Mouse (Mus musculus) liver, embryonic 14.5 days (tissue): ENCODE measurements around the gene Ubl7. TPM values are rescaled to one million over a fixed set of nuclear protein-coding genes. Genes with fewer than 3 reads are reported as not detected.
"Not testable (repeated sequence)": the region's sequence is repeated elsewhere in the genome, so short reads cannot be mapped to it uniquely, and the experiment has no call there.

Experiments
- ATAC-seq: fragments of 200-750 bp; cut with Nextera tagmentation; 2 replicates; pipeline ENCODE4 v1.8.0; 2017; ENCODE audit warnings: moderate number of reproducible peaks, mild to moderate bottlenecking, moderate library complexity; ENCODE audit not compliant: insufficient read depth
- DNase-seq, 3 experiments: peaks; one replicate each; pipeline ENCODE4 v3.0.0-alpha.2; 2012 to 2013; ENCODE audit warnings: low read depth in 3 of 3, low spot score in 3 of 3
- H3K27ac ChIP-seq: fragments of 300-500 bp; sonication (generic); 2 replicates; pipeline ENCODE4 v1.5.1; 2014; ENCODE audit warnings: moderate library complexity, mild to moderate bottlenecking, control low read depth, inconsistent platforms
- H3K27me3 ChIP-seq: fragments of 300-500 bp; sonication (generic); 2 replicates; pipeline ENCODE4 v1.6.1; 2014; ENCODE audit warnings: mild to moderate bottlenecking, low read length, moderate library complexity; ENCODE audit not compliant: control insufficient read depth, insufficient read depth
- H3K36me3 ChIP-seq: fragments of 300-500 bp; sonication (generic); replicated peaks from 2 replicates; pipeline ENCODE4 v1.6.1; 2014; ENCODE audit warnings: low read depth; ENCODE audit not compliant: control insufficient read depth, insufficient read depth
- H3K4me1 ChIP-seq, 2 experiments: fragments of 200-500 bp in 1 of 2; fragments of 300-500 bp in 1 of 2; sonication (generic) in 1 of 2; replicated peaks; 2 replicates each; pipeline ENCODE4 v1.6.1; 2012 to 2014; ENCODE audit warnings: antibody characterized with exemption in 1 of 2, inconsistent platforms in 1 of 2, low read length in 1 of 2; ENCODE audit not compliant: control insufficient read depth in 2 of 2, insufficient read depth in 2 of 2
- H3K4me2 ChIP-seq: fragments of 300-500 bp; sonication (generic); 2 replicates; pipeline ENCODE4 v1.6.1; 2014; ENCODE audit warnings: low read depth, mild to moderate bottlenecking, control low read depth, moderate library complexity
- H3K4me3 ChIP-seq, 2 experiments: fragments of 200-500 bp in 1 of 2; fragments of 300-500 bp in 1 of 2; sonication (generic) in 1 of 2; 2 replicates each; pipeline ENCODE4 v1.5.1; 2012 to 2014; ENCODE audit warnings: low read depth in 2 of 2, low read length in 2 of 2, mild to moderate bottlenecking in 2 of 2, control low read depth in 1 of 2, inconsistent platforms in 1 of 2, moderate library complexity in 1 of 2; ENCODE audit not compliant: insufficient read depth in 1 of 2
- H3K9ac ChIP-seq: fragments of 300-500 bp; sonication (generic); replicated peaks from 2 replicates; pipeline ENCODE4 v1.6.1; 2014; ENCODE audit warnings: mild to moderate bottlenecking, control low read depth, moderate library complexity
- H3K9me3 ChIP-seq: fragments of 300-500 bp; sonication (generic); 2 replicates; pipeline ENCODE4 v1.6.1; 2016; ENCODE audit warnings: low read length, mixed read lengths; ENCODE audit not compliant: control insufficient read depth
- CTCF ChIP-seq: IDR thresholded peaks from 2 replicates; pipeline ENCODE4 v1.5.1; 2016; ENCODE audit warnings: antibody characterized with exemption, low read depth, control low read depth
- EP300 ChIP-seq: IDR thresholded peaks from 2 replicates; pipeline ENCODE4 v1.6.1; 2016; ENCODE audit warnings: antibody characterized with exemption, low read depth
- WGBS: fragments of 180-500 bp; shearing (Covaris S2); extraction: QIAGEN DNeasy Blood & Tissue Kit; methylation state at CpG from one replicate; pipeline ENCODE4 v1.1.7; 2014; ENCODE audit not compliant: insufficient replicate concordance; 5-methylcytosine and 5-hydroxymethylcytosine counted together
- polyA plus RNA-seq, 2 experiments: library from polyadenylated mRNA; depleted of rRNA in 1 of 2; stranded (reverse) in 1 of 2; unstranded in 1 of 2; fragments of >200 nt; fragmentation: Nextera tagmentation in 1 of 2; extraction: Ambion mirVana in 1 of 2; gene quantifications; 2 replicates each; pipeline versions ENCODE4 v1.2.1 to v1.2.3; 2012 to 2014

Gene Ubl7
- polyA plus RNA-seq, 2 experiments = 25.4 to 44.8 TPM

DNA sequence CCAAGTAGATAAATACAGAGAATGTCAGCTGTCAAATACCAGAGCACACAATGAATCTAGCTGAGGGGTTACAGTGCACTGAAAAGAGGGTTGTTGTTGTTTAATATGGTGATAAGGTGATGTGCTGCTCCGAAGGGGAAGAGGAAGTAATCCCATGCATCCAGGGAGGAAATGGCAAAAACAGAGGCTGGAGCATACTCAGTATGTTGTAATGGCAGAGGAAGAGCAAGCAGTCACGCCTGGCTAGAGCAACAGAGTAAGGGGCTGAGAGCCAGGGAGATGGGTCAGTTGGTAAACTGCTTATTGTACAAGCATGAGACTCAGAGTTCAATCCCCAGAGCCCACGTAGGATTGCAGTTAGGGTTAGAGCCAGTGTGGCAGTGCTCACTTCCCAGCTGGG, 31.6 kb upstream of the Ubl7 start:
- H3K4me2 ChIP-seq = no peak overlapping the region
- WGBS = 19% methylated on average over 3 of the region's 3 CpGs
- no peaks in the 10 kb centered on the region for H3K9me3 ChIP-seq
- no peak overlapping the region for H3K27ac ChIP-seq
- DNase-seq (no peak), ATAC-seq (no peak)
- TF ChIP-seq CTCF (no peak), EP300 (no peak)
- H3K4me1 ChIP-seq = no peaks in the 10 kb centered on the region
- H3K9ac ChIP-seq = no peak overlapping the region
- H3K27me3 ChIP-seq = no peaks in the 10 kb centered on the region
- no peaks in the 10 kb centered on the region for H3K36me3 ChIP-seq
- H3K4me3 ChIP-seq = no peak overlapping the region

DNA sequence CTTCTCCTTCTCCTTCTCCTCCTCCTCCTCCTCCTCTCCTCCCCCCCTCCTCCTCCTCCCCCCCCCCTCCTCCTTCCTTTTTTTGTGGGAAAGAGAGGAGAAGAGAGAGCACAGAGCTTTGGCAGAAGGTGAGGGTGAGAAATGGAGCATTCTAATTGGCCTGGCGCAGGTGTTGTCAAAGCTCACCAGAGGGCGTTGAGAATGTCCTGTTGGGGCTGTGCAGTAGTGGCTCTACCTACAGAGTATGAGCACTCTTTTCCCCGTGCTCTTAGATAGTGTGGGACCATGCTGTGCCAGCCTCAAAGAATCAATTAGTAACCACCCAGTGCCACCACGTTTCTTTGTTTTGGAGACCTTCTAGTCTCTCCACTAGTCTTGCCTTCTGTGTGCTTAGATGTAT, 30.5 kb upstream of the Ubl7 start:
- Histone ChIP-seq H3K27me3 (no peaks in the 10 kb centered on the region), H3K36me3 (no peaks in the 10 kb centered on the region), H3K4me3 (no peak overlapping the region), H3K9me3 (no peaks in the 10 kb centered on the region), H3K4me1 (no peaks in the 10 kb centered on the region), H3K27ac (no peak overlapping the region), H3K4me2 (no peak overlapping the region), H3K9ac (no peak overlapping the region)
- DNase-seq (no peak), ATAC-seq (no peak)
- no peak for TF ChIP-seq EP300
- TF ChIP-seq CTCF = no peak
- 26% methylated on average over 4 of the region's 4 CpGs for WGBS

DNA sequence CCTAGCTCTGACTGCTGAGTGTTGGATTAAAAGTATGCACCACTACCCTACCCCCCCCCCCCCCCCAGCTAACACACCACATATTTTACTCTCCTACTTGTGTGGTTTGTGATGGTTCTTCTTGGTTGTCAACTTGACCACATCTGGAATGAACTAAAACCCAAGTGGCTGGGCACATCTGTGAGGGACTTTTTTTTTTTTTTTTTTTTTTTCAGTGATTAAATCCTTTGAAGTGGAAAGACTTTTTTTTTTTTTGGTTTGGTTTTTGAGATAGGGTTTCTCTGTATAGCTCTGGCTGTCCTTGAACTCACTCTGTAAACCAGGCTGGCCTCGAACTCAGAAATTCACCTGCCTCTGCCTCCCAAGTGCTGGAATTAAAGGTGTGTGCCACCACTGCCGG, 29.0 kb upstream of the Ubl7 start:
- H3K4me2 ChIP-seq, H3K9me3 ChIP-seq, H3K27ac ChIP-seq, H3K36me3 ChIP-seq, DNase-seq, H3K27me3 ChIP-seq, H3K4me1 ChIP-seq, H3K4me3 ChIP-seq, H3K9ac ChIP-seq, ATAC-seq: not testable (repeated sequence)
- WGBS = 43% methylated on average over 2 of the region's 2 CpGs

DNA sequence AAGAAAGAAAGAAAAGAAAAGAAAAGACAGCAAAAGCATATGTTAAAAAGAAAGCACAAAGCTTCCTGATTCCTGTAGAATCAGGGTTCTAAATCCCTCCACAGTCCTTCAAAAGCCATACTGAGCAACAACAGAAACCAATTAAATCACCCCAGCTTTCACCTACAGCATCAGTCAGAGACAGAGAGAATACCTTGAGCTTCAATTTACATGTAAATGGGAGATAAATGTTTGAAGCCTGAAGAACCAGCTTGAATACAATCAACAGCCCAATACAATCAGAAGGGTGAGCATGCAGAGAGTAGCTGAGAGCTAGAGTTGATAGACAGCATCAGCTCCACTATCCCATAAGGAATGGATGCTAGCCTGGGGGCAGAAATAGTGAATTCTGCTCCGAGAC, 27.4 kb upstream of the Ubl7 start:
- 56% methylated on average over 1 of the region's 1 CpGs for WGBS
- TF ChIP-seq CTCF (no peak), EP300 (no peak)
- H3K9ac ChIP-seq = no peak overlapping the region

DNA sequence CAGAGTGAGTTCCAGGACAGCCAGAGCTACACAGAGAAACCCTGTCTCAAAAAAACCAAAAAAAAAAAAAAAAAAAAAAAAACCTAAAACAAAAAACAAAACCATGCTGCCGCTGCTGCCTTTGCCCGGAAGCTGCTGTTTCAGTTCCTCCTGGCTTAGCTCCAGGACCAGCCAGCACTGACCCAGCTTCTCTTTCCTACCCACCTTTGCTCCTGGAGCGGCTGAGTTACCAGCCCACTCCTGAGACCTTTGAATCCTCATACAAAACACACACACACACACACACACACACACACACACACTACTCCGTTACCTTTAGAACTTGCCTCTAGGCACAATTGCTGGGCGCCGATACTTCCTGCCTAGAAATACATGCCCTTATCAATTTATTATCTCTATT, 22.7 kb upstream of the Ubl7 start:
- no peak overlapping the region for H3K9ac ChIP-seq

More for the DNA sequence above, 27.4 kb upstream of the Ubl7 start:
- Histone ChIP-seq H3K4me2 (no peak overlapping the region), H3K27ac (no peak overlapping the region), H3K9me3 (no peaks in the 10 kb centered on the region), H3K4me3 (no peak overlapping the region), H3K4me1 (no peaks in the 10 kb centered on the region), H3K27me3 (no peaks in the 10 kb centered on the region), H3K36me3 (no peaks in the 10 kb centered on the region)
- DNase-seq = no peak
- ATAC-seq = no peak

DNA sequence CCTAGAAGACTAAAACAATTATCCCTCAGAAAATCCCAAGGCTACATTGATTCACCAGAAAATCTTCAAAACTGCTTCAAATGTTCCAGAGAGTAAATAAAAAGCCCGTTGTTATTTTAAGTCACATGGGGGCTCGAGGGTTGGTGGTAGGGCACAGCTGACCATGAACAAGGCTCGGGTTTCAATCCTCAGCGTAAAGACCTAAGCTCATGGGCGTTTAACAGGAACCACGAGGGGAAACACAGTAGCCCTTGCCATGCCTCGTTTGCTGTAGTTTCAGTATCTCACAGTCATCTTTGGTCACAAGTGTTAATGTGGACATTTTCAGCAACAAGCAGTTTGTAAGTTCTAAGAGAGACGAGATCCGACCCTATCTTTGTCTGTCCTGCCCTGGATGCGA, 10.3 kb upstream of the Ubl7 start:
- H3K9ac ChIP-seq = no peak overlapping the region
- DNase-seq (no peak), ATAC-seq (no peak)
- peaks cover 0 to 2% of the 10 kb centered on the region in 2 experiments; a peak in 1 of 4 replicates for H3K4me1 ChIP-seq
- no peaks in the 10 kb centered on the region for H3K27me3 ChIP-seq
- no peaks in the 10 kb centered on the region for H3K36me3 ChIP-seq
- H3K9me3 ChIP-seq = no peaks in the 10 kb centered on the region
- WGBS = 32% methylated on average over 10 of the region's 10 CpGs
- TF ChIP-seq CTCF = no peak
- TF ChIP-seq EP300 = no peak
- no peak overlapping the region for H3K4me3 ChIP-seq
- no peak overlapping the region for H3K4me2 ChIP-seq
- H3K27ac ChIP-seq = no peak overlapping the region

More for the DNA sequence above, 22.7 kb upstream of the Ubl7 start:
- no peaks in the 10 kb centered on the region for H3K27me3 ChIP-seq
- no peaks in the 10 kb centered on the region for H3K4me1 ChIP-seq
- H3K9me3 ChIP-seq = no peaks in the 10 kb centered on the region
- ATAC-seq = no peak
- WGBS = 35% methylated on average over 6 of the region's 6 CpGs
- TF ChIP-seq EP300 = no peak
- TF ChIP-seq CTCF = no peak
- no peak for DNase-seq
- H3K36me3 ChIP-seq = no peaks in the 10 kb centered on the region
- no peak overlapping the region for H3K4me2 ChIP-seq
- no peak overlapping the region for H3K4me3 ChIP-seq
- no peak overlapping the region for H3K27ac ChIP-seq
